Mouse (Mus musculus): ENCODE data around the gene Edar.

Edar gene

GRCm38 (mm10) chr10:58651270-58652042 is 24.0 kb downstream of the Edar start:
- no peak for DNase-seq (ENCODE audit: low read depth)

GRCm38 (mm10) chr10:58648787-58649186 is 26.7 kb downstream of the Edar start:
- no peak for DNase-seq (ENCODE audit: low read depth)

- no peak for DNase-seq (ENCODE audit: low read depth)
These were observed 30.8 kb downstream of the Edar start for GRCm38 (mm10) chr10:58644671-58645070.

GRCm38 (mm10) chr10:58644194-58644593 is 31.3 kb downstream of the Edar start:
- no peak for DNase-seq (ENCODE audit: low read depth)

- no peak for DNase-seq (ENCODE audit: low read depth)
These were observed 32.5 kb downstream of the Edar start for GRCm38 (mm10) chr10:58643001-58643400.

- no peak for DNase-seq (ENCODE audit: low read depth)
These were observed 33.8 kb downstream of the Edar start for GRCm38 (mm10) chr10:58641631-58642030.

- DNase-seq (ENCODE audit: low read depth) = no peak
These were observed 34.7 kb downstream of the Edar start for GRCm38 (mm10) chr10:58640446-58641400.

GRCm38 (mm10) chr10:58639291-58639690 is 36.2 kb downstream of the Edar start:
- DNase-seq (ENCODE audit: low read depth) = no peak

GRCm38 (mm10) chr10:58636431-58637080 is 38.9 kb downstream of the Edar start:
- no peak for DNase-seq (ENCODE audit: low read depth)

GRCm38 (mm10) chr10:58633507-58633906 is 41.9 kb downstream of the Edar start:
- no peak for DNase-seq (ENCODE audit: low read depth)

GRCm38 (mm10) chr10:58627569-58627968 is 47.9 kb downstream of the Edar start:
- DNase-seq (ENCODE audit: low read depth) = no peak

GRCm38 (mm10) chr10:58624848-58625711 is 50.4 kb downstream of the Edar start:
- no peak for DNase-seq (ENCODE audit: low read depth)

GRCm38 (mm10) chr10:58619266-58619665 is 56.2 kb downstream of the Edar start:
- DNase-seq (ENCODE audit: low read depth) = no peak

- DNase-seq (ENCODE audit: low read depth) = no peak
These were observed 56.8 kb downstream of the Edar start for GRCm38 (mm10) chr10:58618501-58619216.

GRCm38 (mm10) chr10:58616565-58616964 is 58.9 kb downstream of the Edar start:
- no peak for DNase-seq (ENCODE audit: low read depth)

- DNase-seq (ENCODE audit: low read depth) = no peak
These were observed 60.9 kb downstream of the Edar start for GRCm38 (mm10) chr10:58614601-58615000.

GRCm38 (mm10) chr10:58610484-58611261 is 64.8 kb downstream of the Edar start:
- no peak for DNase-seq (ENCODE audit: low read depth)

GRCm38 (mm10) chr10:58608858-58609257 is 66.6 kb downstream of the Edar start:
- no peak for DNase-seq (ENCODE audit: low read depth)

- no peak for DNase-seq (ENCODE audit: low read depth)
These were observed 69.1 kb downstream of the Edar start for GRCm38 (mm10) chr10:58606356-58606755.

GRCm38 (mm10) chr10:58604779-58605178 is 70.7 kb downstream of the Edar start:
- no peak for DNase-seq (ENCODE audit: low read depth)
